Mouse (Mus musculus) forebrain, embryonic 13.5 days (tissue): ENCODE measurements around the gene Gm12569. TPM values are rescaled to one million over a fixed set of nuclear protein-coding genes. Genes with fewer than 3 reads are reported as not detected.

ENCODE experiments used
- ATAC-seq: fragments of 200-750 bp; cut with Nextera tagmentation; 2 replicates; pipeline ENCODE4 v1.8.0; 2017
- H3K27ac ChIP-seq: fragments of 300-500 bp; sonication (generic); 2 replicates; pipeline ENCODE4 v1.5.1; 2015; ENCODE audit warnings: inconsistent platforms, mild to moderate bottlenecking, moderate library complexity
- H3K27me3 ChIP-seq: fragments of 300-500 bp; sonication (generic); 2 replicates; pipeline ENCODE4 v1.6.1; 2015; ENCODE audit warnings: mild to moderate bottlenecking, inconsistent platforms
- H3K36me3 ChIP-seq: fragments of 300-500 bp; sonication (generic); 2 replicates; pipeline ENCODE4 v1.6.1; 2015; ENCODE audit warnings: mild to moderate bottlenecking, inconsistent platforms; ENCODE audit not compliant: poor library complexity, severe bottlenecking
- H3K4me1 ChIP-seq: fragments of 300-500 bp; sonication (generic); 2 replicates; pipeline ENCODE4 v1.6.1; 2015; ENCODE audit warnings: inconsistent platforms
- H3K4me2 ChIP-seq: fragments of 300-500 bp; sonication (generic); 2 replicates; pipeline ENCODE4 v1.6.1; 2015; ENCODE audit warnings: inconsistent platforms, mild to moderate bottlenecking, moderate library complexity
- H3K4me3 ChIP-seq: fragments of 300-500 bp; sonication (generic); 2 replicates; pipeline ENCODE4 v1.5.1; 2015; ENCODE audit warnings: mild to moderate bottlenecking, inconsistent platforms
- H3K9ac ChIP-seq: fragments of 300-500 bp; sonication (generic); 2 replicates; pipeline ENCODE4 v1.6.1; 2015; ENCODE audit warnings: mild to moderate bottlenecking, inconsistent platforms
- H3K9me3 ChIP-seq: fragments of 300-500 bp; sonication (generic); replicated peaks from 2 replicates; pipeline ENCODE4 v1.6.1; 2016; ENCODE audit warnings: inconsistent platforms
- WGBS: fragments of 180-500 bp; shearing (Covaris S2); methylation state at CpG from one replicate; pipeline ENCODE4 v1.1.7; 2015; 5-methylcytosine and 5-hydroxymethylcytosine counted together
- polyA plus RNA-seq: library from polyadenylated mRNA; unstranded; fragments of >200 nt; fragmentation: Nextera tagmentation; extraction: Ambion mirVana; gene quantifications from 2 replicates; pipeline ENCODE4 v1.2.1, GENCODE M21; 2015

The Gm12569 gene
- not detected in 2 replicates for polyA plus RNA-seq

DNA sequence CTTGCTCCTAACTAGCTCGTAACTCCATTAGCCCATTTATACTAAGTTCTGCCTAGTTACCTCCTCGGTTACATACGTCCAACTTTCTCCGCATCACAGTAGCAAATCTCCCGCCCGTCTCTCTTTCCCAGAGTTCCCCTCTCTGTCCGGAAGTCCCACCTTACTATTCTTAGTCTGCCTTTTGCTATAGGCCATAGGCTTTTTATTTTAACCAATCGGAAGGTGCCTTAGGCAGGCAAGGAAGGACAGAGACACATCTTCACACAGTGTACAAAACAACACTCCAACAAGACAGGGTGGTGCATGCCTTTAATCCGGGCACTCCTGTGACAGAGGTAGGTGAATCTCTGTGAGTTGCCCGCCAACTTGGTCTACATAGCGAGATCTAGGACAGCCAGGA is at the start of gene Gm12569:
Gm12569 (plus strand) TSS at position 166 of the 400 bp plus-strand sequence.
- Histone ChIP-seq H3K4me1 (no peaks in the 10 kb centered on the region), H3K27ac (no peak within 1 kb of the TSS), H3K9me3 (no peaks in the 10 kb centered on the region), H3K27me3 (no peaks in the 10 kb centered on the region), H3K36me3 (no peaks in the 10 kb centered on the region), H3K4me2 (no peak within 1 kb of the TSS), H3K4me3 (no peak within 1 kb of the TSS), H3K9ac (no peak within 1 kb of the TSS)
- WGBS: 93% methylated on average over 11 of the region's 11 CpGs
- no peak for ATAC-seq

DNA sequence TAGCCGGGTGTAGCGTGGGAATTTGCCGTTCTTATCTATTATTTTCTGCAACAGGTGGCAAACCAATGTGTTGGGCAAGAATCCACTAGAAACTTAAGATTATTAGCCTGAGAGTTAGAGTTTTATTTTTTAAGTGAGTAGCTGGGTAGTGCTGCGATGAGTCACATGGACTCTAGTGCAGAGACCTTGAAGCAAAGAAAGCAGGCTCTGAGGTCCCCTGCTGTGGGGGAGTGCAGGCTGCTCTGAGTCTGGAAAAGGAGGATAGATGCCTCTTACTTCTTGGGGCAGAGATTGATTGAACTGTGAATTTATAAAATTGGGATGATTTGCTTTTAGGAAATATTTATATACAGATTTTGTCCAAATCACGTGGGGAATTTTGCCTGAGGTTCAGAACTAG is 17.5 kb upstream of the Gm12569 start:
- H3K27me3 ChIP-seq: no peaks in the 10 kb centered on the region
- 82% methylated on average over 5 of the region's 5 CpGs for WGBS
- H3K9me3 ChIP-seq: peaks cover 3% of the 10 kb centered on the region; the same call in 1 of the 2 replicates
- no peak overlapping the region for H3K4me2 ChIP-seq
- no peak overlapping the region for H3K4me3 ChIP-seq
- no peaks in the 10 kb centered on the region for H3K4me1 ChIP-seq
- H3K36me3 ChIP-seq: no peaks in the 10 kb centered on the region
- H3K27ac ChIP-seq: no peak overlapping the region
- no peak for ATAC-seq
- H3K9ac ChIP-seq: no peak overlapping the region

DNA sequence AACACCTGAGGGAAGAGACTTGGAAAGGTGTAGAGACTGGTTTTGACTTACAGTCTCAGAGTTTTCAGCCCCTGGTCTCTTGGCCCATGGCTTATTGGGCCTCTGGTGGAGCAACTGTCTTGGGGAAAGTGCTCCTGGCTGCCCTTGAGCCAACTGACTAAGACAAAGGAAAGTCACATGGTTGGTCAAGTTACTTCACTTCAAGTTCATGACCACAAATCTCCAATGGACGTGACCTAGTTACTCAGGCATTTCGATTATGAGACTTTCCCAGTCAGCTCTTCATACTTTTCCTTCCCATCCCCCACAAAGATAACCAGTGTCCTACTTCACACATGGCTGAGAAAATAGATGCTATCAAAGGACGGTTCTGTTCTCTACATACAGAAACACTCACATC is 12.5 kb upstream of the Gm12569 start:
- no peaks in the 10 kb centered on the region for H3K4me1 ChIP-seq
- H3K9ac ChIP-seq: no peak overlapping the region
- no peak for ATAC-seq
- no peak overlapping the region for H3K27ac ChIP-seq
- peaks cover 3% of the 10 kb centered on the region; the same call in 1 of the 2 replicates for H3K9me3 ChIP-seq
- H3K4me3 ChIP-seq: no peak overlapping the region
- H3K4me2 ChIP-seq: no peak overlapping the region
- H3K36me3 ChIP-seq: no peaks in the 10 kb centered on the region
- no peaks in the 10 kb centered on the region for H3K27me3 ChIP-seq
- WGBS: 92% methylated on average over 3 of the region's 3 CpGs

DNA sequence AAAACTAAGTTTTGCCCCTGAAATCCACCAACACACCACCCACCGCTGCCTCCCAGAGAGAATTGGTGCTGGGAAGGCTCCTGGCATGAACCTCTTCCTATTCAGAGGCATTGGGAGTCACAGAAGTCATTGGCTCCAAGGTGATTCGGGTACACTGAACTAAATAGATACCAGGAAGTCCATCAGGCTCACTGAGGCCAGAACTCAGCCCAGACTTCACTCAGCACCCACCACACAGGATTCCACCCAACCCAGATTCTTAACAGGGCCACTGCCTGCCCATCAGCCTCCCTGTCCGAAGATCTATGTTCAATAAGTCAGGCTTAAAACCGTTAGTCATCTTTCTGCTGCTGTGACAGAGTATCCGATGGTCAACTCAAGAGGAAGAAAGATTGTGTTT is 8.8 kb upstream of the Gm12569 start:
- Histone ChIP-seq H3K9ac (no peak overlapping the region), H3K36me3 (no peaks in the 10 kb centered on the region), H3K27ac (no peak overlapping the region), H3K9me3 (no peaks in the 10 kb centered on the region), H3K27me3 (no peaks in the 10 kb centered on the region), H3K4me2 (no peak overlapping the region), H3K4me1 (no peaks in the 10 kb centered on the region), H3K4me3 (no peak overlapping the region)
- 87% methylated on average over 5 of the region's 5 CpGs for WGBS
- ATAC-seq: no peak

DNA sequence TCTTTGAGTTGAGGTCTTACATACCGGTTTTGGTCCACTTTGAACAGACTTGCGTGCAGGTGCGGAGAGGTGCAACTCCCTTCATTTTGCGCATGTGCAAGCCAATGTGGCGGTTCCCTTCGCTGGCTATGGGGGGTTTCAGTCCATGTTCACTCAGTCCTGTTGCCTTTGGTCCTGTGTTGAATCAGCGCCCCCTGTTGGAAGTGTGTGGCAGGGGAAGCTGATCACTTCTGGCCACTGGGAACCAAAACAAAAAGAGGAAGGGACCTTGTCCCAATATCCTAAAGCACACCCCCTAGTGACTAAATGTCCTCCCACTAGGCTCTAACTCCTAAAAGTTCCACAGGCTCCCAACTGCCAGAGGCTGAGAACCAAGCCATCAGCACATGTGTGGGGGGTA is 6.3 kb upstream of the Gm12569 start:
- no peak overlapping the region for H3K4me2 ChIP-seq
- H3K9me3 ChIP-seq: no peaks in the 10 kb centered on the region
- H3K36me3 ChIP-seq: no peaks in the 10 kb centered on the region
- no peak overlapping the region for H3K27ac ChIP-seq
- no peaks in the 10 kb centered on the region for H3K27me3 ChIP-seq
- no peak for ATAC-seq
- no peaks in the 10 kb centered on the region for H3K4me1 ChIP-seq
- H3K9ac ChIP-seq: no peak overlapping the region
- WGBS: 83% methylated on average over 7 of the region's 7 CpGs
- H3K4me3 ChIP-seq: no peak overlapping the region

DNA sequence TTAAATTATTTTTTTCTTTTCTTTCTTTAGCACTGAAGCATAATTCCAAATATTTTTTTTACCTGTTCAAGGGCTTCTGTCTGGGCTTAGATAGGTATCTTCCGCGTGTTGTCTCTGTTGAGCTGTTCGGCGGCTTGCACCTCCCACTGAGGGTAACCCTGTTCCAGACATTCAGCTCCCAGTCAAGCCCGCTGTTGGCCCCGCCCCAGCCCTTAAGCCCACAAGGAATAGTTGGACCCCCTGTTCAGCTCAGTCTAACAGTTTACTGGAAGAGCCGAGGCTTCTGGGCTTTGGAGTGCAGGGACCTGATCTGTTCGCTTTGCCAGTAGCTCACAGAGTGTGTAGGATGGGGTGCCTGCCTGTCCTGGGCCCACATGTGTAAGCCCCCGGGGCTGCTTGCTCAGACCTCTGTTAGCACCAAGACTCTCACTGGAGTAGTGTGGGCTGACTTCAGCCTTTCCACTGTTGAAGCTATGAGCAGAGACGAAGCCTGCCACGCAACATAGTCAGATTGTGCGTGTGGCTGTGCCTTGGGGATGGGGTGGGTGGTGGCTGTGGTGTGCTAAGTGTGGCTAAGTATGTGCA is 785 bp upstream of the Gm12569 start:
- no peaks in the 10 kb centered on the region for H3K9me3 ChIP-seq
- no peak overlapping the region for H3K4me2 ChIP-seq
- H3K4me1 ChIP-seq: no peaks in the 10 kb centered on the region
- H3K36me3 ChIP-seq: no peaks in the 10 kb centered on the region
- ATAC-seq: no peak
- no peak overlapping the region for H3K9ac ChIP-seq
- H3K4me3 ChIP-seq: no peak overlapping the region
- WGBS: 85% methylated on average over 12 of the region's 12 CpGs
- no peak overlapping the region for H3K27ac ChIP-seq
- no peaks in the 10 kb centered on the region for H3K27me3 ChIP-seq

DNA sequence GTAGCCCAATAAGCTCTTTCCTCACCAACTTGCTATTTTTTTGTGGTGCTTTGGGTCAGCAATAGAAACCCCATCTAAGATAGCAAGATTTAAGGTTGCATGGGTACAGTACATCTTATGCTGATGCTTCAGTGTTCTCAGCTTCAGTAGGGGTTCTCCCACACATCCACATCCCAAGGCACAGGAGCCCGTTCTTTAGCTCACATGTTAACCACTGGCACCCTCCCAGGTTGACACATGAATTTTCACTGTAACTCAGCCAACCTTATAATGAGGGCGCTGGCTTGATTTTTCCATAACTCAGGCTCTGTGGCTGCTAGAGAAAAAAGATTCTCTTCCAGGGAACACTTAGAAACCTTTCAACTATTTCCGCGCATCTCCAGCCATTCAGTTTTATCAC is 6.8 kb downstream of the Gm12569 start:
- Histone ChIP-seq H3K4me1 (no peaks in the 10 kb centered on the region), H3K9me3 (no peaks in the 10 kb centered on the region), H3K27ac (no peak overlapping the region), H3K36me3 (no peaks in the 10 kb centered on the region), H3K4me2 (no peak overlapping the region), H3K27me3 (no peaks in the 10 kb centered on the region), H3K9ac (no peak overlapping the region), H3K4me3 (no peak overlapping the region)
- no peak for ATAC-seq
- WGBS: 87% methylated on average over 4 of the region's 4 CpGs

DNA sequence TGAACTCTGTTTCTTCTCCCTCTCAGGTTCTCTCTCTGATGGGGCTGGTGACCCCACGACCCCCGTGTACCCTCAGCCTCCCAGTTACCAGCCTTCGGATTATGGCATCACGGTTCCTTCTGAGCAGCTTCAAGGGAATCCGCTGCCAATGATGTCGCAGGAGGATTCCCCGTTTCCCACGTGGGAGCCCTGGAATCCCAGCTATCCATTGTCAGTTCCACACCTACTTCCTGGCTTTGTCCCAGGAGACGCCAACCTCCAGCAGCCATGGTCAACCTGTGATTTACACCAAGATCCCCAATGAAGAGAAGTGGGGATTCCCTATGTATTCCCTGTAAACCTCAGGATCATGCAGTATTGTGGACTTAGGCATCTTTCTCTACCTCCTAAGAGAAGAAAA is 14.4 kb downstream of the Gm12569 start:
- Histone ChIP-seq H3K9me3 (no peaks in the 10 kb centered on the region), H3K27ac (no peak overlapping the region), H3K36me3 (no peaks in the 10 kb centered on the region), H3K27me3 (no peaks in the 10 kb centered on the region), H3K4me3 (no peak overlapping the region), H3K4me1 (no peaks in the 10 kb centered on the region), H3K4me2 (no peak overlapping the region), H3K9ac (no peak overlapping the region)
- ATAC-seq: no peak
- WGBS: 87% methylated on average over 9 of the region's 9 CpGs

DNA sequence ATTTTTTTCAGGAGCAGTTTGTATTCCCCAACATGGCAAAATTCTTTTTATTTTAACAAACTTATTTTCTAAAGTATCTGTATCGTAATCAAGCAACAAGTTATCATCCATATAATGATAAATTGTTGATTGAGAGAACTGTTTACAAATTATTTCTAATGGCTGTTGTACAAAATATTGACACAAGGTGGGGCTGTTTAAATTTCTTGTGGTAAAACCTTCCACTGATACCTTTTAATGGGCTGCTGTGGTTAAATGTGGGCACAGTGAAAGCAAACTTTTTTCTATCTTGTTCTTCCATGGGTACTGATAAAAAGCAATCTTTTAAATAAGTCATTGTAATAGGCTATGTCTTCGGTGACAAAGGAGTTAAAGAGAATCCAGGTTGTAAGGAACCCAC is 22.6 kb downstream of the Gm12569 start:
- Histone ChIP-seq H3K9ac (no peak overlapping the region), H3K36me3 (no peaks in the 10 kb centered on the region), H3K4me1 (no peaks in the 10 kb centered on the region), H3K27me3 (no peaks in the 10 kb centered on the region), H3K4me3 (no peak overlapping the region), H3K9me3 (no peaks in the 10 kb centered on the region), H3K4me2 (no peak overlapping the region), H3K27ac (no peak overlapping the region)
- ATAC-seq: no peak
- WGBS: 90% methylated on average over 2 of the region's 2 CpGs

DNA sequence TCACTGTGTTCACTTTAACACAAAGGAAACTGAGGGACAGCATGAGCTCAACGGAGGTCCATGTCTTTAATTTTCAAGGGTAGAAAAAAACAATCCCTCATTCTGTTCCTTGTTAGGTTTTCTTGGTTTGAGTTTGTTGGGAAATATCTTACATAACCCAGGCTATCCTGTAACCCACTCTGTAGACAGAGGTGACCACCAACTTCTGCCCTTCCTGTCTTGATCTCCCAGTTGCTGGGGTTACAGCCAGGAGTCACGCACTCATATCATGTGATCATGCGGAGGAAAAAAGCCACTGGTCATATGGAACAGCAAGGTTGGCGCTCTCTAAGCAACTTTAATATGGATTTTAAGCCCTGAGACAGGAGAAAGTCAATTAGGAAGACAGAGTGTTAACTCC is 36.7 kb downstream of the Gm12569 start:
- Histone ChIP-seq H3K4me1 (no peaks in the 10 kb centered on the region), H3K27ac (no peak overlapping the region), H3K9me3 (no peaks in the 10 kb centered on the region), H3K9ac (no peak overlapping the region), H3K36me3 (no peaks in the 10 kb centered on the region), H3K4me3 (no peak overlapping the region), H3K27me3 (no peaks in the 10 kb centered on the region), H3K4me2 (no peak overlapping the region)
- 94% methylated on average over 4 of the region's 4 CpGs for WGBS
- ATAC-seq: no peak

DNA sequence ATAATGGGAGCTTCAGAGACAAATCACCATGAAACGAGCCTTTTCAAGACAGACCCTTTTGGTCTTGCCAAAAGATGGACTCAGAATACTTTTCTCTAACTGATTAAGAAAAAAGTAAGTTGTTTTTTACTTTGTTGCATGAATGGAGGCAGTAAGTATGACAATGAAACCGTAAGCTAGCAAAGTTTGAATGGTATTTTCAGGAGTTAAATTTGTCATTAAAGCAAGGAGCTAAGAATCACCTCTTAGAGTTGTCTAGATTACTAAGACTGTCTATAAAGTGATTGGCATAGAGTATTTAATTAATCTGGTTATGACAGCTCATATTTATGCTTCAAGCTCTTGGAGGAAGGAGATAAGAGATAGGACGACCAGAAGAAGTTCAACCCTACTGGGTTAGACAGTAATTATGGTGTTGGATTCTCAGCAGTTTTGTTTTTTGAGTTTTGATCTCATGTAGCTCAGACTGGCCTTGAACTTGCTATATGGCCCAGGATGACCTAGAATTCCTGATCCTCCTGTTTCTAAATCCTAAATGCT is 41.5 kb downstream of the Gm12569 start, which contains the start of gene Clk4:
Clk4 (plus strand) TSS at position 51 of the 540 bp plus-strand sequence.
- Histone ChIP-seq H3K4me1 (peaks cover 36% of the 10 kb centered on the region), H3K36me3 (no peaks in the 10 kb centered on the region), H3K27me3 (no peaks in the 10 kb centered on the region), H3K4me3 (peak within 1 kb of the TSS; percentile 90), H3K9me3 (no peaks in the 10 kb centered on the region), H3K4me2 (peak within 1 kb of the TSS; percentile 78), H3K9ac (peak within 1 kb of the TSS; percentile 98), H3K27ac (peak within 1 kb of the TSS; percentile 77)
- WGBS: 76% methylated on average over 3 of the region's 3 CpGs
- no peak for ATAC-seq

DNA sequence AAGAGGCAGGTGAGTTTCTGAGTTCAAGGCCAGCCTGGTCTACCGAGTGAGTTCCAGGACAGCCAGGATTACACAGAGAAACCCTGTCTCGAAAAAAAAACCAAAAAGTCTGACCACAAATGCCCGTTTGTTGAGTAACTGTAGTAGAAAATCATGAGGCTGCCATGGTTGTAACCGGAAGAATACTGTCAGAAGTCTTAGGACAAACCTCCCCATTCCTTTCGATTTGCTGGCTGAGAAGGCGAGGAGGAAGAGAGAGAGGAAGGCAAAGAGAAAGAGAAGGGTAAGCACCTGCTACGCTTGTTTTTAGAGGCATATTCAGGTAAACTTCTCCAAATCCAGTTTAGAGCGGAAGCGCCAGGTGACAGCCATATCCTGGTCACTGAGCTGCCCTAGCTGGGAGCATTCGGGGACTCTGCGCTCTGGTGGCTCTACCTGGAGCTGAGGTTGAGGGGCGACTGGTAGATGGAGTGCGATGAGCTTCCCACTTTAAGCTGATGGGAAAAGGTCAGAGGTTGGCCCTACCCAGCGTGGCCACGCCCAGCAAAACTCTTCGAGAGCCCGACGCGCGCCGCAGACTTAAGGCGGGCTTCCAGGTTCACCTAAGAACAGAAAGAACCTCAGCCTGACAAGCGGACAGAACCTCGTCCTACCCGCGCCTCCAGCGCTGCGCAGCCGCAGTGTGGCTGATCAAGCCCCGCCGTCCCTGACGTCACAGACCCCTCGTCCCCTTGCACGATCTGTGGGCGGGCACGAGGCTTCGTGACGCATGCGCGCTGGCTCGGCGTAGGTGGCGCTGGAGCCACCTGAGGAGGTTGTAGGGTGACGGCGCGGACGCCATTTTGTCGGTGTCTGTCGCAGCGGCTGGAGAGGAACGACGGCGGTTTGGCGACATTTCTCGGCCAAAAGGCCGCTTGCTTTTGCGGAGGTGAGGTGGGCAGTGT is 42.3 kb downstream of the Gm12569 start, which contains the start of gene BC049762:
BC049762 (minus strand) TSS at position 705 of the 944 bp plus-strand sequence.
- H3K27me3 ChIP-seq: no peaks in the 10 kb centered on the region
- H3K4me2 ChIP-seq: peak within 1 kb of the TSS; percentile 78
- H3K4me1 ChIP-seq: peaks cover 36% of the 10 kb centered on the region
- H3K36me3 ChIP-seq: 0 out of 2 replicates have a peak, but pooled peaks cover 6% of the 10 kb centered on the region
- H3K9ac ChIP-seq: peak within 1 kb of the TSS; percentile 98
- peak within 1 kb of the TSS; percentile 90 for H3K4me3 ChIP-seq
- H3K9me3 ChIP-seq: no peaks in the 10 kb centered on the region
- 9% methylated on average over 57 of the region's 57 CpGs for WGBS
- peak; percentile 99 for ATAC-seq
- H3K27ac ChIP-seq: peak within 1 kb of the TSS; percentile 93
